Mouse (Mus musculus) layer of hippocampus, adult 9-10 months (tissue): Measurements from ENCODE around the gene Ctla4.

Experiments used
- DNase-seq: peaks from one replicate; pipeline ENCODE4 v3.0.0; 2022; ENCODE audit warnings: low spot score

Ctla4 gene

GRCm38 (mm10) chr1:60929036-60929435 is 42.2 kb downstream of the Ctla4 start:
- no peak for DNase-seq

GRCm38 (mm10) chr1:60930397-60930796 is 43.6 kb downstream of the Ctla4 start:
- no peak for DNase-seq

GRCm38 (mm10) chr1:60935968-60936581 is 49.3 kb downstream of the Ctla4 start:
- DNase-seq = no peak

- no peak for DNase-seq
Measured at GRCm38 (mm10) chr1:60936963-60937711, 50.3 kb downstream of the Ctla4 start.

GRCm38 (mm10) chr1:60938256-60938655 is 51.5 kb downstream of the Ctla4 start:
- no peak for DNase-seq

- DNase-seq = no peak
Measured at GRCm38 (mm10) chr1:60938974-60939373, 52.2 kb downstream of the Ctla4 start.

- DNase-seq = no peak
Measured at GRCm38 (mm10) chr1:60940023-60940422, 53.2 kb downstream of the Ctla4 start.

GRCm38 (mm10) chr1:60940620-60941019 is 53.8 kb downstream of the Ctla4 start:
- no peak for DNase-seq

GRCm38 (mm10) chr1:60941056-60942048 is 54.6 kb downstream of the Ctla4 start:
- DNase-seq = no peak

GRCm38 (mm10) chr1:60942921-60943320 is 56.1 kb downstream of the Ctla4 start:
- no peak for DNase-seq

- no peak for DNase-seq
Measured at GRCm38 (mm10) chr1:60945633-60946401, 59.0 kb downstream of the Ctla4 start.

GRCm38 (mm10) chr1:60948112-60948511 is 61.3 kb downstream of the Ctla4 start:
- DNase-seq = no peak

GRCm38 (mm10) chr1:60952958-60953357 is 66.2 kb downstream of the Ctla4 start:
- DNase-seq = no peak

GRCm38 (mm10) chr1:60953686-60954085 is 66.9 kb downstream of the Ctla4 start:
- DNase-seq = no peak

GRCm38 (mm10) chr1:60954759-60955158 is 68.0 kb downstream of the Ctla4 start:
- peak; percentile 35 for DNase-seq

GRCm38 (mm10) chr1:60955186-60955585 is 68.4 kb downstream of the Ctla4 start:
- DNase-seq = no peak

GRCm38 (mm10) chr1:60956196-60956595 is 69.4 kb downstream of the Ctla4 start:
- DNase-seq = no peak

- DNase-seq = no peak
Measured at GRCm38 (mm10) chr1:60958287-60958686, 71.5 kb downstream of the Ctla4 start.

GRCm38 (mm10) chr1:60959246-60959645 is 72.4 kb downstream of the Ctla4 start:
- DNase-seq = no peak

GRCm38 (mm10) chr1:60960451-60960850 is 73.7 kb downstream of the Ctla4 start:
- DNase-seq = no peak

- peak; percentile 57 for DNase-seq
Measured at GRCm38 (mm10) chr1:60961080-60961479, 74.3 kb downstream of the Ctla4 start.

- DNase-seq = no peak
Measured at GRCm38 (mm10) chr1:60962095-60962494, 75.3 kb downstream of the Ctla4 start.
